Mouse (Mus musculus) heart, postnatal 25 days (tissue): ENCODE measurements around the gene Phf8. TPM values are rescaled to one million over a fixed set of nuclear protein-coding genes. Genes with fewer than 3 reads are reported as not detected.
"Not testable (repeated sequence)": the region's sequence is repeated elsewhere in the genome, so short reads cannot be mapped to it uniquely, and the experiment has no call there.

ENCODE experiments used
- DNase-seq: peaks from one replicate; pipeline ENCODE4 v3.0.0; 2022; ENCODE audit warnings: low spot score
- intact Hi-C: fragments of 180-260 bp; cut with DNase I; formaldehyde crosslinking; loops from one replicate; pipeline ENCODE4 v1.15.1; 2025
- total RNA-seq, 2 experiments: library from RNA; stranded (reverse); gene quantifications; 2 replicates each; pipeline ENCODE4 v1.2.3; 2021

The Phf8 gene
- 10 to 100 TPM; 16.4 TPM for total RNA-seq

- intact Hi-C loops, result loop anchor here (10.0 kb wide), 1 partner anchor 294 kb away; no protein-coding TSS in a partner anchor
- peak; percentile 92 for DNase-seq
Observed at GRCm38 (mm10) chrX:151520458-151521322, at the start of gene Phf8. Gene Phf8 (plus strand): TSS chrX:151520672.

GRCm38 (mm10) chrX:151488128-151488527 is 32.3 kb upstream of the Phf8 start:
- no peak for DNase-seq
- intact Hi-C loops, result no loop called here

- intact Hi-C loops, DNase-seq: not testable (repeated sequence)
Observed at GRCm38 (mm10) chrX:151493269-151493668, 27.2 kb upstream of the Phf8 start.

- intact Hi-C loops, result no loop called here
- DNase-seq, result no peak
Observed at GRCm38 (mm10) chrX:151496596-151496995, 23.9 kb upstream of the Phf8 start.

GRCm38 (mm10) chrX:151508536-151508935 is 11.9 kb upstream of the Phf8 start:
- DNase-seq, result no peak
- intact Hi-C loops, result no loop called here

GRCm38 (mm10) chrX:151509906-151510305 is 10.6 kb upstream of the Phf8 start:
- DNase-seq, result no peak
- intact Hi-C loops, result no loop called here

GRCm38 (mm10) chrX:151513066-151513465 is 7.4 kb upstream of the Phf8 start:
- DNase-seq, result no peak
- intact Hi-C loops, result no loop called here

GRCm38 (mm10) chrX:151513694-151514093 is 6.8 kb upstream of the Phf8 start:
- DNase-seq, result no peak
- intact Hi-C loops, result no loop called here

- no peak for DNase-seq
- intact Hi-C loops, result loop anchor here (5.0 kb wide), 1 partner anchor 176 kb away; the partner anchor contains the start of gene Fam120c
Observed at GRCm38 (mm10) chrX:151518181-151518580, 2.3 kb upstream of the Phf8 start.

GRCm38 (mm10) chrX:151520127-151520457 is 380 bp upstream of the Phf8 start:
- DNase-seq, result no peak
- intact Hi-C loops, result loop anchor here (10.0 kb wide), 1 partner anchor 295 kb away; no protein-coding TSS in a partner anchor

- intact Hi-C loops, result loop anchor here (10.0 kb wide), 1 partner anchor 293 kb away; no protein-coding TSS in a partner anchor
- DNase-seq, result no peak
Observed at GRCm38 (mm10) chrX:151521786-151522522, 1.5 kb downstream of the Phf8 start.

- intact Hi-C loops, result no loop called here
- no peak for DNase-seq
Observed at GRCm38 (mm10) chrX:151553356-151553755, 32.9 kb downstream of the Phf8 start.

GRCm38 (mm10) chrX:151575166-151575565 is 54.7 kb downstream of the Phf8 start:
- intact Hi-C loops, result no loop called here

GRCm38 (mm10) chrX:151643386-151643785 is 122.9 kb downstream of the Phf8 start:
- intact Hi-C loops, result no loop called here
- no peak for DNase-seq

More at GRCm38 (mm10) chrX:151575166-151575565, 54.7 kb downstream of the Phf8 start:
- DNase-seq, result no peak

- intact Hi-C loops, result no loop called here
- DNase-seq, result no peak
Observed at GRCm38 (mm10) chrX:151653744-151654143, 133.3 kb downstream of the Phf8 start.

GRCm38 (mm10) chrX:151674492-151675171 is 154.2 kb downstream of the Phf8 start:
- DNase-seq, result no peak
- intact Hi-C loops, result no loop called here
